Mouse (Mus musculus) liver, adult 2 months (tissue): Measurements from ENCODE around the gene Ankra2.

Source experiments
- CTCF ChIP-seq: fragments of 200-500 bp; IDR thresholded peaks from 2 replicates; pipeline ENCODE4 v1.5.1; 2011; ENCODE audit warnings: low read depth, low read length, control low read depth
- POLR2A ChIP-seq: fragments of 200-500 bp; IDR thresholded peaks from 2 replicates; pipeline ENCODE4 v1.6.1; 2011; ENCODE audit warnings: low read length, control low read depth; ENCODE audit not compliant: insufficient read depth; ENCODE audit errors: extremely low read depth

- TF ChIP-seq CTCF (no peak), POLR2A (no peak)
Measured at GRCm38 (mm10) chr13:98275646-98276045, 12.8 kb downstream of the Ankra2 start.
